Comparison of ENCODE assay signal across 29 mouse cellular contexts in genomic region chr2:25109487-25109886, GRCm38 (mm10). TPM values are rescaled to one million over a fixed set of nuclear protein-coding genes. Genes with fewer than 3 reads are reported as not detected.
DNase-seq lines count a peak whose midpoint lies in the region; ATAC-seq and TF ChIP-seq lines count a peak whose summit lies in the region.
"Had no signal": no experiment of that assay in that cellular context is flagged by ENCODE, and none has a peak within 500 bp of the region (broad histone marks: within the 10 kb centered on the region; RNA-seq: fewer than 3 reads in every experiment).

No protein-coding gene starts in this region.

- dilution Hi-C loops in CH12.LX (cut with MboI; ENCODE audit: extremely low pct_ligation_motif_present, extremely low pct_unique_long_range_greater_than_20kb, low sequenced_read_pairs), result no loop called here

- ATAC-seq in forebrain, postnatal 0 days, result peak; percentile 27
- ATAC-seq in forebrain, embryonic 12.5 days (ENCODE audit: low FRiP score), result no peak
- ATAC-seq in megakaryocyte, adult 5-6 weeks (ENCODE audit: poor library complexity, severe bottlenecking), result no peak
- peak; percentile 24; the same call in 1 of the 2 replicates for ATAC-seq in hindbrain, embryonic 16.5 days

- no peak for TF ChIP-seq POLR2A in CH12.LX (IDR thresholded peaks at IDR 0.05; ENCODE audit: low read depth, low read length)

- no peak for TF ChIP-seq CTCF in forebrain, postnatal 0 days (IDR thresholded peaks at IDR 0.05; ENCODE audit: low read depth)
- no peak for TF ChIP-seq CTCF in CH12.LX (conservative IDR thresholded peaks at IDR 0.05 in 1 of 2, IDR thresholded peaks at IDR 0.05 in 1 of 2; ENCODE audit: low read depth in 2 of 2, low read length in 2 of 2)

- no peaks in the 10 kb centered on the region for H3K36me3 ChIP-seq in forebrain, postnatal 0 days (ENCODE audit: insufficient read depth)
- no peaks in the 10 kb centered on the region for H3K36me3 ChIP-seq in forebrain, embryonic 12.5 days (replicated peaks)
- H3K36me3 ChIP-seq in megakaryocyte, embryonic 14.5 days (replicated peaks; ENCODE audit: low read length), result no peaks in the 10 kb centered on the region
- peaks cover 0 to 1% of the 10 kb centered on the region in 2 experiments for H3K36me3 ChIP-seq in CH12.LX (replicated peaks in 1 of 2; ENCODE audit: control insufficient read depth in 1 of 2, insufficient read depth in 1 of 2, low read length in 1 of 2)
- no peaks in the 10 kb centered on the region for H3K36me3 ChIP-seq in hindbrain, embryonic 16.5 days (ENCODE audit: control insufficient read depth, insufficient read depth, low read length)
- H3K36me3 ChIP-seq: embryonic facial prominence, embryonic 13.5 days; heart, embryonic 15.5 days; liver, embryonic 15.5 days; lung, embryonic 15.5 days had no signal

- TF ChIP-seq RAD21 in CH12.LX (IDR thresholded peaks at IDR 0.05; ENCODE audit: low read depth, low read length), result no peak

- no peak for DNase-seq in forebrain, postnatal 0 days
- no peak for DNase-seq in CH12.LX (ENCODE audit: extremely low read depth)
- DNase-seq in urinary bladder, adult 2 months (ENCODE audit: low spot score), result no peak
- DNase-seq: adrenal gland, adult 8-10 months; cerebellum, adult 18-20 months; cerebellum, postnatal 14 days; gastrocnemius, postnatal 25 days; heart, adult 2 months; heart, postnatal 36 days; kidney, adult 2 months; liver; lung, postnatal 36 days; right cerebral cortex, postnatal 14 days; thymus, adult 2 months; thymus, postnatal 4 days had no signal

- TF ChIP-seq EP300 in CH12.LX (IDR thresholded peaks at IDR 0.05; ENCODE audit: low read length), result no peak

- no peaks in the 10 kb centered on the region for H3K9me3 ChIP-seq in forebrain, postnatal 0 days (ENCODE audit: low read length)
- H3K9me3 ChIP-seq in forebrain, embryonic 12.5 days, result no peaks in the 10 kb centered on the region
- H3K9me3 ChIP-seq in megakaryocyte, embryonic 14.5 days, result no peaks in the 10 kb centered on the region
- no peaks in the 10 kb centered on the region for H3K9me3 ChIP-seq in CH12.LX (replicated peaks; ENCODE audit: low read length)
- H3K9me3 ChIP-seq in hindbrain, embryonic 16.5 days (ENCODE audit: control insufficient read depth, low read length), result no peaks in the 10 kb centered on the region
- H3K9me3 ChIP-seq: embryonic facial prominence, embryonic 13.5 days; heart, embryonic 15.5 days; liver, embryonic 15.5 days; lung, embryonic 15.5 days had no signal

- H3K79me2 ChIP-seq in CH12.LX (replicated peaks; ENCODE audit: control insufficient read depth, extremely low read depth, insufficient read depth, poor library complexity, severe bottlenecking), result no peaks in the 10 kb centered on the region

- in situ Hi-C loops in CH12.LX (cut with MboI; ENCODE audit: low pct_ligation_motif_present, low pct_unique_long_range_greater_than_20kb, low sequenced_read_pairs), result no loop called here

- no peak overlapping the region for H3K9ac ChIP-seq in forebrain, postnatal 0 days
- no peak overlapping the region; the same call in 1 of the 2 replicates for H3K9ac ChIP-seq in forebrain, embryonic 12.5 days
- no peak overlapping the region for H3K9ac ChIP-seq in CH12.LX (ENCODE audit: insufficient read depth, low read depth)
- H3K9ac ChIP-seq in hindbrain, embryonic 16.5 days (ENCODE audit: low read depth, low read length), result no peak overlapping the region
- H3K9ac ChIP-seq: embryonic facial prominence, embryonic 13.5 days; heart, embryonic 15.5 days; liver, embryonic 15.5 days; lung, embryonic 15.5 days had no signal

- no peaks in the 10 kb centered on the region for H3K4me1 ChIP-seq in forebrain, postnatal 0 days (ENCODE audit: insufficient read depth)
- peaks cover 8% of the 10 kb centered on the region; the same call in 1 of the 2 replicates for H3K4me1 ChIP-seq in forebrain, embryonic 12.5 days
- H3K4me1 ChIP-seq in megakaryocyte, embryonic 14.5 days, result peaks cover 98% of the 10 kb centered on the region
- peaks cover 10 to 20% of the 10 kb centered on the region in 2 experiments for H3K4me1 ChIP-seq in CH12.LX (ENCODE audit: control insufficient read depth in 1 of 2, insufficient read depth in 2 of 2)
- H3K4me1 ChIP-seq in hindbrain, embryonic 16.5 days (ENCODE audit: control insufficient read depth, insufficient read depth, low read depth, low read length), result no peaks in the 10 kb centered on the region
- H3K4me1 ChIP-seq: embryonic facial prominence, embryonic 13.5 days had no signal

- H3K4me3 ChIP-seq in forebrain, postnatal 0 days (ENCODE audit: low read depth, low read length), result no peak overlapping the region
- no peak overlapping the region for H3K4me3 ChIP-seq in forebrain, embryonic 12.5 days (replicated peaks)
- H3K4me3 ChIP-seq in megakaryocyte, embryonic 14.5 days (replicated peaks), result peak overlapping the region; percentile 80
- no peak overlapping the region for H3K4me3 ChIP-seq in CH12.LX (replicated peaks in 1 of 3; ENCODE audit: low read depth in 2 of 3, low read length in 2 of 3, poor library complexity in 1 of 3)
- no peak overlapping the region for H3K4me3 ChIP-seq in hindbrain, embryonic 16.5 days (ENCODE audit: low read length)
- H3K4me3 ChIP-seq: embryonic facial prominence, embryonic 13.5 days; heart, adult 2 months; heart, embryonic 15.5 days; left cerebral cortex, adult 2 months; liver, embryonic 15.5 days; lung, embryonic 15.5 days had no signal

- H3K4me2 ChIP-seq in forebrain, postnatal 0 days (ENCODE audit: low read depth), result no peak overlapping the region
- no peak overlapping the region for H3K4me2 ChIP-seq in forebrain, embryonic 12.5 days
- H3K4me2 ChIP-seq in CH12.LX (ENCODE audit: insufficient read depth, low read depth, poor library complexity, severe bottlenecking), result no peak overlapping the region
- no peak overlapping the region for H3K4me2 ChIP-seq in hindbrain, embryonic 16.5 days (ENCODE audit: low read length)
- H3K4me2 ChIP-seq: embryonic facial prominence, embryonic 13.5 days; heart, embryonic 15.5 days; liver, embryonic 15.5 days; lung, embryonic 15.5 days had no signal

- H3K27me3 ChIP-seq in forebrain, postnatal 0 days (ENCODE audit: insufficient read depth, low read length), result no peaks in the 10 kb centered on the region
- no peaks in the 10 kb centered on the region for H3K27me3 ChIP-seq in forebrain, embryonic 12.5 days
- H3K27me3 ChIP-seq in megakaryocyte, embryonic 14.5 days (replicated peaks), result no peaks in the 10 kb centered on the region
- H3K27me3 ChIP-seq in CH12.LX (replicated peaks), result no peaks in the 10 kb centered on the region
- no peaks in the 10 kb centered on the region for H3K27me3 ChIP-seq in hindbrain, embryonic 16.5 days (replicated peaks; ENCODE audit: control insufficient read depth, insufficient read depth, low read length)
- H3K27me3 ChIP-seq: embryonic facial prominence, embryonic 13.5 days; heart, embryonic 15.5 days; liver, embryonic 15.5 days; lung, embryonic 15.5 days had no signal

- H3K27ac ChIP-seq in forebrain, postnatal 0 days (ENCODE audit: low read depth, low read length), result no peak overlapping the region
- H3K27ac ChIP-seq in forebrain, embryonic 12.5 days, result no peak overlapping the region
- peak overlapping the region; percentile 6; the same call in 1 of the 2 replicates for H3K27ac ChIP-seq in CH12.LX (ENCODE audit: insufficient read depth, low read depth)
- H3K27ac ChIP-seq in hindbrain, embryonic 16.5 days (ENCODE audit: low read depth, low read length), result no peak overlapping the region
- H3K27ac ChIP-seq: embryonic facial prominence, embryonic 13.5 days; heart, adult 2 months; kidney, postnatal 0 days; left cerebral cortex, adult 2 months; lung, embryonic 15.5 days; stomach, postnatal 0 days had no signal

TF ChIP-seq in CH12.LX, 34 proteins besides CTCF, POLR2A, EP300 and RAD21 (continues in another document):
- TF ChIP-seq USF2 (conservative IDR thresholded peaks at IDR 0.05; ENCODE audit: low read depth, low read length), result no peak

RNA-seq across cellular contexts. Expression of gene Noxa1, which starts 14.5 kb away (rescaled TPM):
- total RNA-seq in forebrain, postnatal 0 days (2014; rRNA removed), result not detected in 2 replicates
- not detected in 2 replicates for polyA plus RNA-seq in forebrain, postnatal 0 days (2015; fragmentation: Nextera tagmentation; extraction: Ambion mirVana)
- 0.24 TPM in 1 of 2 replicates, not detected in the other for polyA plus RNA-seq in forebrain, embryonic 12.5 days (2016; fragmentation: Nextera tagmentation; extraction: Ambion mirVana)
- not detected in 2 replicates for polyA plus RNA-seq in megakaryocyte, embryonic 14.5 days (2012; ENCODE audit: insufficient read depth, low replicate concordance)
- total RNA-seq in megakaryocyte, adult 5-6 weeks (2015), result not detected in 2 replicates
- total RNA-seq in megakaryocyte, adult 5-6 weeks (2017), result not detected in 2 replicates
- 4.6 and 5.0 TPM in 2 replicates for total RNA-seq in CH12.LX (2012; rRNA removed)
- 6.1 and 6.4 TPM in 2 replicates for total RNA-seq in CH12.LX (2014; rRNA removed)
- polyA plus RNA-seq in CH12.LX (2012; ENCODE audit: insufficient read length, low read depth), result 4.0 and 6.3 TPM in 2 replicates
- polyA plus RNA-seq in hindbrain, embryonic 16.5 days (2015; fragmentation: Nextera tagmentation; extraction: Ambion mirVana), result not detected in 2 replicates
- 0.13 and 0.18 TPM in 2 replicates for polyA plus RNA-seq in urinary bladder, adult 2 months (2012; rRNA removed)
- total RNA-seq: adrenal gland, adult 8-10 months; gastrocnemius, postnatal 25 days; heart, adult 2 months; heart, postnatal 36 days; layer of hippocampus, postnatal 10 days; left cerebral cortex, adult 2 months; left cerebral cortex, postnatal 36 days had no signal
- polyA plus RNA-seq: embryonic facial prominence, embryonic 13.5 days; heart, adult 2 months; kidney, adult 2 months had no signal

RNA-seq across cellular contexts. Expression of gene Entpd8, which starts 29.4 kb away (rescaled TPM):
- total RNA-seq in forebrain, postnatal 0 days (2014; rRNA removed), result not detected in 2 replicates
- not detected in 2 replicates for polyA plus RNA-seq in forebrain, postnatal 0 days (2015; fragmentation: Nextera tagmentation; extraction: Ambion mirVana)
- polyA plus RNA-seq in forebrain, embryonic 12.5 days (2016; fragmentation: Nextera tagmentation; extraction: Ambion mirVana), result not detected in 2 replicates
- polyA plus RNA-seq in megakaryocyte, embryonic 14.5 days (2012; ENCODE audit: insufficient read depth, low replicate concordance), result not detected in 2 replicates
- not detected in 2 replicates for total RNA-seq in megakaryocyte, adult 5-6 weeks (2015)
- not detected in 2 replicates for total RNA-seq in megakaryocyte, adult 5-6 weeks (2017)
- total RNA-seq in CH12.LX (2012; rRNA removed) (not detected in 2 replicates), CH12.LX (2014; rRNA removed) (not detected in 2 replicates)
- not detected in 2 replicates for polyA plus RNA-seq in CH12.LX (2012; ENCODE audit: insufficient read length, low read depth)
- polyA plus RNA-seq in hindbrain, embryonic 16.5 days (2015; fragmentation: Nextera tagmentation; extraction: Ambion mirVana), result not detected in 2 replicates
- polyA plus RNA-seq in urinary bladder, adult 2 months (2012; rRNA removed), result 0.03 and 0.07 TPM in 2 replicates
- total RNA-seq: gastrocnemius, postnatal 25 days; heart, adult 2 months; heart, postnatal 36 days; layer of hippocampus, postnatal 10 days; left cerebral cortex, adult 2 months; left cerebral cortex, postnatal 36 days; MEL had no signal
- polyA plus RNA-seq: embryonic facial prominence, embryonic 13.5 days; heart, adult 2 months; heart, embryonic 15.5 days had no signal

RNA-seq across cellular contexts. Expression of gene Nsmf, which starts 55.3 kb away (rescaled TPM):
- 285 and 329 TPM in 2 replicates for total RNA-seq in forebrain, postnatal 0 days (2014; rRNA removed)
- 258 and 262 TPM in 2 replicates for polyA plus RNA-seq in forebrain, postnatal 0 days (2015; fragmentation: Nextera tagmentation; extraction: Ambion mirVana)
- 103 and 112 TPM in 2 replicates for polyA plus RNA-seq in forebrain, embryonic 12.5 days (2016; fragmentation: Nextera tagmentation; extraction: Ambion mirVana)
- polyA plus RNA-seq in megakaryocyte, embryonic 14.5 days (2012; ENCODE audit: insufficient read depth, low replicate concordance), result 24.0 and 32.1 TPM in 2 replicates
- 6.0 and 6.9 TPM in 2 replicates for total RNA-seq in megakaryocyte, adult 5-6 weeks (2015)
- total RNA-seq in megakaryocyte, adult 5-6 weeks (2017), result 6.4 and 10.8 TPM in 2 replicates
- total RNA-seq in CH12.LX (2012; rRNA removed) (11.4 and 11.7 TPM in 2 replicates), CH12.LX (2014; rRNA removed) (11.6 and 18.5 TPM in 2 replicates)
- polyA plus RNA-seq in CH12.LX (2012; ENCODE audit: insufficient read length, low read depth), result 12.0 and 12.9 TPM in 2 replicates
- 173 and 174 TPM in 2 replicates for polyA plus RNA-seq in hindbrain, embryonic 16.5 days (2015; fragmentation: Nextera tagmentation; extraction: Ambion mirVana)
- polyA plus RNA-seq in urinary bladder, adult 2 months (2012; rRNA removed), result 87.4 and 114 TPM in 2 replicates

Comparison
In these comparisons a context has a peak if more than half of its experiments do, and no peak if none do; other contexts are left out.
1. ATAC-seq: peak in forebrain, postnatal 0 days (single experiment) and hindbrain, embryonic 16.5 days (single experiment); none in forebrain, embryonic 12.5 days (single experiment) and megakaryocyte, adult 5-6 weeks (single experiment).